Mouse (Mus musculus) limb, embryonic 12.5 days (tissue): ENCODE measurements at regions not wholly inside any gene's neighbourhood (a gene's known extent, or its start where the extent isn't known, plus 50 kb on each side); places are given as distances from the start of the nearest gene placed in this dataset.
A peak's percentile ranks its signal among the peaks of the same experiment; 100 is the strongest.

Experiments used
- ATAC-seq: fragments of 200-750 bp; cut with Nextera tagmentation; 2 replicates; pipeline ENCODE4 v1.8.0; 2017; ENCODE audit warnings: low read depth, moderate TSS enrichment; ENCODE audit not compliant: insufficient number of reproducible peaks, insufficient read depth, low FRiP score, low TSS enrichment
- H3K27ac ChIP-seq: fragments of 300-500 bp; sonication (generic); 2 replicates; pipeline ENCODE4 v1.5.1; 2016; ENCODE audit warnings: mild to moderate bottlenecking, moderate library complexity
- H3K27me3 ChIP-seq: fragments of 300-500 bp; sonication (generic); 2 replicates; pipeline ENCODE4 v1.6.1; 2016; ENCODE audit warnings: mild to moderate bottlenecking, moderate library complexity
- H3K36me3 ChIP-seq: fragments of 300-500 bp; sonication (generic); 2 replicates; pipeline ENCODE4 v1.6.1; 2016; ENCODE audit warnings: mild to moderate bottlenecking, moderate library complexity
- H3K4me1 ChIP-seq: fragments of 300-500 bp; sonication (generic); replicated peaks from 2 replicates; pipeline ENCODE4 v1.6.1; 2016
- H3K4me2 ChIP-seq: fragments of 300-500 bp; sonication (generic); 2 replicates; pipeline ENCODE4 v1.6.1; 2016; ENCODE audit warnings: mild to moderate bottlenecking, moderate library complexity
- H3K4me3 ChIP-seq: fragments of 300-500 bp; sonication (generic); replicated peaks from 2 replicates; pipeline ENCODE4 v1.5.1; 2016; ENCODE audit warnings: mild to moderate bottlenecking
- H3K9ac ChIP-seq: fragments of 300-500 bp; sonication (generic); replicated peaks from 2 replicates; pipeline ENCODE4 v1.6.1; 2016; ENCODE audit warnings: mild to moderate bottlenecking, moderate library complexity
- H3K9me3 ChIP-seq: fragments of 300-500 bp; sonication (generic); 2 replicates; pipeline ENCODE4 v1.6.1; 2016; ENCODE audit warnings: mild to moderate bottlenecking, moderate library complexity
- WGBS: fragments of 180-500 bp; shearing (Covaris S2); methylation state at CpG from one replicate; pipeline ENCODE4 v1.1.7; 2016; 5-methylcytosine and 5-hydroxymethylcytosine counted together

GRCm38 (mm10) chr5:132648751-132649150, 105.6 kb upstream of the Auts2 start:
- H3K27ac ChIP-seq = no peak overlapping the region
- no peak overlapping the region for H3K4me3 ChIP-seq
- 50% methylated on average over 1 of the region's 2 CpGs for WGBS
- no peak overlapping the region for H3K4me2 ChIP-seq
- H3K9me3 ChIP-seq = no peaks in the 10 kb centered on the region
- H3K9ac ChIP-seq = no peak overlapping the region
- no peak for ATAC-seq
- no peaks in the 10 kb centered on the region for H3K36me3 ChIP-seq
- H3K27me3 ChIP-seq = peaks cover 19% of the 10 kb centered on the region; the same call in 1 of the 2 replicates
- peaks cover 6% of the 10 kb centered on the region for H3K4me1 ChIP-seq

- Histone ChIP-seq H3K4me3 (no peak overlapping the region), H3K27ac (no peak overlapping the region), H3K9me3 (no peaks in the 10 kb centered on the region), H3K9ac (no peak overlapping the region), H3K4me2 (no peak overlapping the region), H3K36me3 (no peaks in the 10 kb centered on the region), H3K4me1 (peaks cover 4% of the 10 kb centered on the region; the same call in 1 of the 2 replicates), H3K27me3 (peaks cover 12% of the 10 kb centered on the region; the same call in 1 of the 2 replicates)
- ATAC-seq = no peak
- 73% methylated on average over 5 of the region's 5 CpGs for WGBS
Observed at GRCm38 (mm10) chr5:132644646-132645172, 101.6 kb upstream of the Auts2 start.

GRCm38 (mm10) chr5:132643270-132643669, 100.1 kb upstream of the Auts2 start:
- H3K27ac ChIP-seq = no peak overlapping the region
- no peak for ATAC-seq
- H3K4me2 ChIP-seq = no peak overlapping the region
- H3K4me3 ChIP-seq = no peak overlapping the region
- H3K4me1 ChIP-seq = 0 out of 2 replicates have a peak, but pooled peaks cover 4% of the 10 kb centered on the region
- H3K9me3 ChIP-seq = no peaks in the 10 kb centered on the region
- no peak overlapping the region for H3K9ac ChIP-seq
- H3K27me3 ChIP-seq = peaks cover 9% of the 10 kb centered on the region; the same call in 1 of the 2 replicates
- no peaks in the 10 kb centered on the region for H3K36me3 ChIP-seq
- WGBS = 55% methylated on average over 3 of the region's 3 CpGs

GRCm38 (mm10) chr5:132633198-132633884, 90.2 kb upstream of the Auts2 start:
- H3K27me3 ChIP-seq = no peaks in the 10 kb centered on the region
- peaks cover 11% of the 10 kb centered on the region; the same call in 1 of the 2 replicates for H3K9me3 ChIP-seq
- H3K27ac ChIP-seq = peak overlapping the region; percentile 62; the same call in 1 of the 2 replicates
- H3K4me1 ChIP-seq = peaks cover 11% of the 10 kb centered on the region
- peak; percentile 84; the same call in 1 of the 2 replicates for ATAC-seq
- H3K9ac ChIP-seq = no peak overlapping the region
- H3K36me3 ChIP-seq = no peaks in the 10 kb centered on the region
- H3K4me2 ChIP-seq = no peak overlapping the region
- H3K4me3 ChIP-seq = no peak overlapping the region
- WGBS = 29% methylated on average over 5 of the region's 5 CpGs

GRCm38 (mm10) chr5:132621751-132622150, 78.6 kb upstream of the Auts2 start:
- Histone ChIP-seq H3K4me3 (no peak overlapping the region), H3K4me1 (no peaks in the 10 kb centered on the region; the same call in 1 of the 2 replicates), H3K27ac (no peak overlapping the region), H3K27me3 (0 out of 2 replicates have a peak, but pooled peaks cover 2% of the 10 kb centered on the region), H3K4me2 (no peak overlapping the region), H3K36me3 (no peaks in the 10 kb centered on the region), H3K9ac (no peak overlapping the region), H3K9me3 (peaks cover 3% of the 10 kb centered on the region; the same call in 1 of the 2 replicates)
- WGBS = 26% methylated on average over 7 of the region's 7 CpGs
- no peak for ATAC-seq

GRCm38 (mm10) chr5:132617241-132617640, 74.1 kb upstream of the Auts2 start:
- H3K4me2 ChIP-seq = no peak overlapping the region
- H3K36me3 ChIP-seq = no peaks in the 10 kb centered on the region
- peaks cover 3% of the 10 kb centered on the region; the same call in 1 of the 2 replicates for H3K27me3 ChIP-seq
- H3K4me1 ChIP-seq = no peaks in the 10 kb centered on the region; the same call in 1 of the 2 replicates
- no peak overlapping the region for H3K27ac ChIP-seq
- 70% methylated on average over 3 of the region's 3 CpGs for WGBS
- peaks cover 7% of the 10 kb centered on the region; the same call in 1 of the 2 replicates for H3K9me3 ChIP-seq
- ATAC-seq = no peak
- no peak overlapping the region for H3K4me3 ChIP-seq
- H3K9ac ChIP-seq = no peak overlapping the region

- H3K36me3 ChIP-seq = no peaks in the 10 kb centered on the region
- no peaks in the 10 kb centered on the region for H3K9me3 ChIP-seq
- no peak overlapping the region for H3K27ac ChIP-seq
- no peaks in the 10 kb centered on the region for H3K27me3 ChIP-seq
- no peak overlapping the region for H3K4me2 ChIP-seq
- H3K4me1 ChIP-seq = no peaks in the 10 kb centered on the region
- H3K9ac ChIP-seq = no peak overlapping the region
- no peak overlapping the region for H3K4me3 ChIP-seq
- WGBS = 76% methylated on average over 4 of the region's 4 CpGs
- ATAC-seq = no peak
Observed at GRCm38 (mm10) chr5:132609251-132609650, 66.1 kb upstream of the Auts2 start.

- no peak for ATAC-seq
- no peak overlapping the region for H3K9ac ChIP-seq
Observed at GRCm38 (mm10) chr5:132606216-132606615, 63.1 kb upstream of the Auts2 start.

GRCm38 (mm10) chr5:132594796-132595195, 51.7 kb upstream of the Auts2 start:
- Histone ChIP-seq H3K36me3 (no peaks in the 10 kb centered on the region), H3K9ac (no peak overlapping the region), H3K4me1 (peaks cover 16% of the 10 kb centered on the region), H3K4me2 (no peak overlapping the region), H3K27ac (no peak overlapping the region), H3K4me3 (no peak overlapping the region), H3K27me3 (no peaks in the 10 kb centered on the region), H3K9me3 (no peaks in the 10 kb centered on the region)
- no peak for ATAC-seq
- 45% methylated on average over 6 of the region's 6 CpGs for WGBS

More at GRCm38 (mm10) chr5:132606216-132606615, 63.1 kb upstream of the Auts2 start:
- Histone ChIP-seq H3K4me2 (no peak overlapping the region), H3K4me3 (no peak overlapping the region), H3K36me3 (no peaks in the 10 kb centered on the region), H3K27me3 (no peaks in the 10 kb centered on the region), H3K4me1 (no peaks in the 10 kb centered on the region), H3K27ac (no peak overlapping the region), H3K9me3 (no peaks in the 10 kb centered on the region)
- WGBS = 71% methylated on average over 6 of the region's 6 CpGs
